Mouse (Mus musculus): ENCODE measurements around the gene Gm26897.

Gm26897 gene

GRCm38 (mm10) chr5:111733851-111734250 lies at the start of gene Gm26897:
Gene Gm26897 (plus strand): TSS chr5:111733924.
- no peak for DNase-seq (ENCODE audit: low spot score)

- DNase-seq (ENCODE audit: low spot score): no peak
These were observed 46.4 kb upstream of the Gm26897 start for GRCm38 (mm10) chr5:111687370-111687769.

GRCm38 (mm10) chr5:111688584-111688983 lies 45.1 kb upstream of the Gm26897 start:
- no peak for DNase-seq (ENCODE audit: low spot score)

- no peak for DNase-seq (ENCODE audit: low spot score)
These were observed 35.7 kb upstream of the Gm26897 start for GRCm38 (mm10) chr5:111697996-111698395.

GRCm38 (mm10) chr5:111699711-111700303 lies 33.9 kb upstream of the Gm26897 start:
- DNase-seq (ENCODE audit: low spot score): no peak

GRCm38 (mm10) chr5:111701634-111702329 lies 31.9 kb upstream of the Gm26897 start:
- peak; percentile 43 for DNase-seq (ENCODE audit: low spot score)

- no peak for DNase-seq (ENCODE audit: low spot score)
These were observed 30.1 kb upstream of the Gm26897 start for GRCm38 (mm10) chr5:111703586-111703985.

GRCm38 (mm10) chr5:111704326-111704725 lies 29.4 kb upstream of the Gm26897 start:
- no peak for DNase-seq (ENCODE audit: low spot score)

GRCm38 (mm10) chr5:111709195-111709901 lies 24.4 kb upstream of the Gm26897 start:
- no peak for DNase-seq (ENCODE audit: low spot score)

GRCm38 (mm10) chr5:111719018-111719417 lies 14.7 kb upstream of the Gm26897 start:
- no peak for DNase-seq (ENCODE audit: low spot score)

- no peak for DNase-seq (ENCODE audit: low spot score)
These were observed 13.0 kb upstream of the Gm26897 start for GRCm38 (mm10) chr5:111720726-111721125.

- peak; percentile 44 for DNase-seq (ENCODE audit: low spot score)
These were observed 9.0 kb upstream of the Gm26897 start for GRCm38 (mm10) chr5:111724713-111725112.

- DNase-seq (ENCODE audit: low spot score): no peak
These were observed 8.4 kb upstream of the Gm26897 start for GRCm38 (mm10) chr5:111725195-111725920.

- no peak for DNase-seq (ENCODE audit: low spot score)
These were observed 5.3 kb upstream of the Gm26897 start for GRCm38 (mm10) chr5:111728411-111728810.

GRCm38 (mm10) chr5:111730560-111731167 lies 3.1 kb upstream of the Gm26897 start:
- peak; percentile 50 for DNase-seq (ENCODE audit: low spot score)

GRCm38 (mm10) chr5:111732194-111732593 lies 1.5 kb upstream of the Gm26897 start:
- no peak for DNase-seq (ENCODE audit: low spot score)

GRCm38 (mm10) chr5:111739480-111739879 lies 5.8 kb downstream of the Gm26897 start:
- DNase-seq (ENCODE audit: low spot score): no peak

GRCm38 (mm10) chr5:111740384-111741275 lies 6.9 kb downstream of the Gm26897 start:
- no peak for DNase-seq (ENCODE audit: low spot score)

- peak; percentile 10 for DNase-seq (ENCODE audit: low spot score)
These were observed 7.6 kb downstream of the Gm26897 start for GRCm38 (mm10) chr5:111741352-111741751.

- DNase-seq (ENCODE audit: low spot score): no peak
These were observed 8.7 kb downstream of the Gm26897 start for GRCm38 (mm10) chr5:111742290-111742898.

Data from embryo, embryonic 10 days (tissue).